Mouse (Mus musculus): ENCODE results near the gene Olfr96.
"Not testable (repeated sequence)": the region's sequence is repeated elsewhere in the genome, so short reads cannot be mapped to it uniquely, and the experiment has no call there.

DNA sequence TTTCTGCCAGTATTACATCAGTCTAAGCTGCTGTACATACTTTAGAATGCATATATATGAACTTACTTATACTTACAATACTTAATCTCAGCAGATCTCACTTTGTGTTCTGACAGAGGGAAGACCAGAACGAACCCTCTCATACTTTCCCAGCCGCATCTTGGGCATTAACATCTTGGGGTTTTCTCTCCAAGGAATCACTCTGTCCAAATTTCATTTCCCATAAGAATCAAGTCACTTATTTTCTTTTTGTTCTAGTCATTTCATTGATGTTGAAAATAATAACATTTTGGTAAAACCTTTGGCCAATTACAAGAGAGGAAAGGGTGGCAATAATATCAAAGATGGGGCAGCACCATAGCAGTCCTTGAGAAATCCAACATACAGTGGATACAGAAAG, 17.3 kb downstream of the Olfr96 start, which contains the start of gene Olfr97:
- TF ChIP-seq MYOG (IDR thresholded peaks at IDR 0.05; ENCODE audit: control insufficient read depth in 1 of 3, insufficient read depth in 1 of 3, insufficient read length in 2 of 3, low read depth in 2 of 3); POLR2A (IDR thresholded peaks at IDR 0.05; ENCODE audit: insufficient read length, low read depth); MAX (IDR thresholded peaks at IDR 0.05; ENCODE audit: low read depth); TCF3 (IDR thresholded peaks at IDR 0.05; ENCODE audit: insufficient read length, low read depth); USF1 (IDR thresholded peaks at IDR 0.05; ENCODE audit: low read depth): not testable (repeated sequence)
